Mouse (Mus musculus) liver, embryonic 15.5 days (tissue): Measurements from ENCODE around the gene Otulin. TPM values are rescaled to one million over a fixed set of nuclear protein-coding genes. Genes with fewer than 3 reads are reported as not detected.

Source experiments
- ATAC-seq: fragments of 200-750 bp; cut with Nextera tagmentation; 2 replicates; pipeline ENCODE4 v1.8.0; 2017; ENCODE audit warnings: moderate number of reproducible peaks, mild to moderate bottlenecking, moderate library complexity; ENCODE audit not compliant: insufficient read depth
- H3K27ac ChIP-seq: fragments of 300-500 bp; sonication (generic); replicated peaks from 2 replicates; pipeline ENCODE4 v1.5.1; 2015; ENCODE audit warnings: mild to moderate bottlenecking, inconsistent platforms
- H3K27me3 ChIP-seq: fragments of 300-500 bp; sonication (generic); 2 replicates; pipeline ENCODE4 v1.6.1; 2015; ENCODE audit warnings: mild to moderate bottlenecking, inconsistent platforms
- H3K36me3 ChIP-seq: fragments of 300-500 bp; sonication (generic); replicated peaks from 2 replicates; pipeline ENCODE4 v1.6.1; 2015; ENCODE audit warnings: moderate library complexity, mild to moderate bottlenecking, inconsistent platforms
- H3K4me1 ChIP-seq: fragments of 300-500 bp; sonication (generic); replicated peaks from 2 replicates; pipeline ENCODE4 v1.6.1; 2015; ENCODE audit warnings: inconsistent platforms
- H3K4me2 ChIP-seq: fragments of 300-500 bp; sonication (generic); 2 replicates; pipeline ENCODE4 v1.6.1; 2015; ENCODE audit warnings: moderate library complexity, mild to moderate bottlenecking, inconsistent platforms
- H3K4me3 ChIP-seq: fragments of 300-500 bp; sonication (generic); replicated peaks from 2 replicates; pipeline ENCODE4 v1.5.1; 2015; ENCODE audit warnings: mild to moderate bottlenecking, inconsistent platforms
- H3K9ac ChIP-seq: fragments of 300-500 bp; sonication (generic); 2 replicates; pipeline ENCODE4 v1.6.1; 2015; ENCODE audit warnings: moderate library complexity, mild to moderate bottlenecking, inconsistent platforms
- H3K9me3 ChIP-seq: fragments of 300-500 bp; sonication (generic); replicated peaks from 2 replicates; pipeline ENCODE4 v1.6.1; 2016; ENCODE audit warnings: inconsistent platforms
- WGBS: fragments of 180-500 bp; shearing (Covaris S2); methylation state at CpG from one replicate; pipeline ENCODE4 v1.1.7; 2015; ENCODE audit warnings: mixed read lengths; ENCODE audit not compliant: insufficient replicate concordance; 5-methylcytosine and 5-hydroxymethylcytosine counted together
- polyA plus RNA-seq: library from polyadenylated mRNA; unstranded; fragments of >200 nt; fragmentation: Nextera tagmentation; extraction: Ambion mirVana; gene quantifications from 2 replicates; pipeline ENCODE4 v1.2.1, GENCODE M21; 2015

Gene Otulin
- polyA plus RNA-seq, 1 experiment from 2014 or later, result 17.3 TPM

- no peaks in the 10 kb centered on the region for H3K9me3 ChIP-seq
- no peaks in the 10 kb centered on the region for H3K27me3 ChIP-seq
- H3K4me2 ChIP-seq, result no peak overlapping the region
- 38% methylated on average over 10 of the region's 10 CpGs for WGBS
- peaks cover 15% of the 10 kb centered on the region for H3K4me1 ChIP-seq
- H3K27ac ChIP-seq, result no peak overlapping the region
- H3K4me3 ChIP-seq, result no peak overlapping the region
- H3K36me3 ChIP-seq, result peaks cover 19% of the 10 kb centered on the region
- H3K9ac ChIP-seq, result no peak overlapping the region
- no peak; the same call in 1 of the 2 replicates for ATAC-seq
Measured at GRCm38 (mm10) chr15:27549071-27549470, 81.4 kb downstream of the Otulin start.

GRCm38 (mm10) chr15:27548110-27548509, 82.4 kb downstream of the Otulin start:
- Histone ChIP-seq H3K4me1 (peaks cover 15% of the 10 kb centered on the region), H3K4me3 (no peak overlapping the region), H3K27ac (no peak overlapping the region), H3K9me3 (no peaks in the 10 kb centered on the region), H3K36me3 (peaks cover 21% of the 10 kb centered on the region), H3K27me3 (no peaks in the 10 kb centered on the region), H3K9ac (no peak overlapping the region), H3K4me2 (no peak overlapping the region)
- 78% methylated on average over 6 of the region's 6 CpGs for WGBS
- no peak for ATAC-seq

GRCm38 (mm10) chr15:27545203-27545602, 85.3 kb downstream of the Otulin start:
- Histone ChIP-seq H3K36me3 (peaks cover 21% of the 10 kb centered on the region), H3K4me1 (peaks cover 15% of the 10 kb centered on the region), H3K27ac (no peak overlapping the region), H3K4me2 (no peak overlapping the region), H3K9ac (no peak overlapping the region), H3K4me3 (no peak overlapping the region), H3K27me3 (no peaks in the 10 kb centered on the region), H3K9me3 (no peaks in the 10 kb centered on the region)
- 87% methylated on average over 10 of the region's 10 CpGs for WGBS
- ATAC-seq, result no peak

- Histone ChIP-seq H3K27ac (no peak overlapping the region), H3K4me1 (no peaks in the 10 kb centered on the region), H3K9me3 (no peaks in the 10 kb centered on the region), H3K4me3 (no peak overlapping the region), H3K36me3 (peaks cover 5% of the 10 kb centered on the region; the same call in 1 of the 2 replicates), H3K9ac (no peak overlapping the region), H3K27me3 (no peaks in the 10 kb centered on the region), H3K4me2 (no peak overlapping the region)
- no peak for ATAC-seq
- whole genome bisulfite sequencing, result 86% methylated on average over 9 of the region's 9 CpGs
Measured at GRCm38 (mm10) chr15:27539745-27540144, 90.7 kb downstream of the Otulin start.

- ATAC-seq, result no peak
- H3K4me1 ChIP-seq, result no peaks in the 10 kb centered on the region
- no peak overlapping the region for H3K4me3 ChIP-seq
- H3K9ac ChIP-seq, result no peak overlapping the region
- no peaks in the 10 kb centered on the region for H3K36me3 ChIP-seq
- H3K27me3 ChIP-seq, result no peaks in the 10 kb centered on the region
- H3K9me3 ChIP-seq, result no peaks in the 10 kb centered on the region
- no peak overlapping the region for H3K4me2 ChIP-seq
- WGBS, result 56% methylated on average over 4 of the region's 4 CpGs
- no peak overlapping the region for H3K27ac ChIP-seq
Measured at GRCm38 (mm10) chr15:27537519-27538223, 92.8 kb downstream of the Otulin start.

GRCm38 (mm10) chr15:27536771-27537170, 93.7 kb downstream of the Otulin start:
- WGBS, result 48% methylated on average over 5 of the region's 5 CpGs

GRCm38 (mm10) chr15:27536186-27536585, 94.3 kb downstream of the Otulin start:
- no peak for ATAC-seq
- H3K36me3 ChIP-seq, result no peaks in the 10 kb centered on the region
- H3K4me3 ChIP-seq, result no peak overlapping the region
- no peak overlapping the region for H3K9ac ChIP-seq
- H3K4me2 ChIP-seq, result no peak overlapping the region
- no peak overlapping the region for H3K27ac ChIP-seq
- 84% methylated on average over 7 of the region's 7 CpGs for WGBS
- no peaks in the 10 kb centered on the region for H3K9me3 ChIP-seq
- H3K27me3 ChIP-seq, result no peaks in the 10 kb centered on the region
- H3K4me1 ChIP-seq, result no peaks in the 10 kb centered on the region

More at GRCm38 (mm10) chr15:27536771-27537170, 93.7 kb downstream of the Otulin start:
- no peaks in the 10 kb centered on the region for H3K9me3 ChIP-seq
- ATAC-seq, result no peak
- H3K4me3 ChIP-seq, result no peak overlapping the region
- H3K36me3 ChIP-seq, result no peaks in the 10 kb centered on the region
- H3K9ac ChIP-seq, result no peak overlapping the region
- H3K4me1 ChIP-seq, result no peaks in the 10 kb centered on the region
- H3K27me3 ChIP-seq, result no peaks in the 10 kb centered on the region
- no peak overlapping the region for H3K27ac ChIP-seq
- H3K4me2 ChIP-seq, result no peak overlapping the region

GRCm38 (mm10) chr15:27535681-27536080, 94.8 kb downstream of the Otulin start:
- H3K9me3 ChIP-seq, result no peaks in the 10 kb centered on the region
- H3K9ac ChIP-seq, result no peak overlapping the region
- no peak for ATAC-seq
- H3K27ac ChIP-seq, result no peak overlapping the region
- H3K4me2 ChIP-seq, result no peak overlapping the region
- no peaks in the 10 kb centered on the region for H3K36me3 ChIP-seq
- H3K4me3 ChIP-seq, result no peak overlapping the region
- WGBS, result 79% methylated on average over 4 of the region's 4 CpGs
- H3K27me3 ChIP-seq, result no peaks in the 10 kb centered on the region
- H3K4me1 ChIP-seq, result no peaks in the 10 kb centered on the region

GRCm38 (mm10) chr15:27533036-27533435, 97.5 kb downstream of the Otulin start:
- H3K36me3 ChIP-seq, result no peaks in the 10 kb centered on the region
- H3K27me3 ChIP-seq, result no peaks in the 10 kb centered on the region
- 32% methylated on average over 3 of the region's 3 CpGs for WGBS
- no peaks in the 10 kb centered on the region for H3K4me1 ChIP-seq
- no peak overlapping the region for H3K4me3 ChIP-seq
- no peak overlapping the region for H3K4me2 ChIP-seq
- no peaks in the 10 kb centered on the region for H3K9me3 ChIP-seq
- no peak overlapping the region for H3K27ac ChIP-seq
- no peak overlapping the region for H3K9ac ChIP-seq
- no peak for ATAC-seq

GRCm38 (mm10) chr15:27530023-27530422, 100.5 kb downstream of the Otulin start:
- WGBS, result 50% methylated on average over 4 of the region's 4 CpGs
- Histone ChIP-seq H3K27me3 (no peaks in the 10 kb centered on the region), H3K4me1 (peaks cover 8% of the 10 kb centered on the region; the same call in 1 of the 2 replicates), H3K9me3 (no peaks in the 10 kb centered on the region), H3K27ac (no peak overlapping the region), H3K4me2 (no peak overlapping the region), H3K4me3 (no peak overlapping the region), H3K9ac (no peak overlapping the region), H3K36me3 (no peaks in the 10 kb centered on the region)
- no peak for ATAC-seq

GRCm38 (mm10) chr15:27528896-27529295, 101.6 kb downstream of the Otulin start:
- Histone ChIP-seq H3K4me1 (peaks cover 13% of the 10 kb centered on the region; the same call in 1 of the 2 replicates), H3K27ac (no peak overlapping the region), H3K36me3 (no peaks in the 10 kb centered on the region), H3K27me3 (no peaks in the 10 kb centered on the region), H3K9ac (no peak overlapping the region), H3K4me2 (no peak overlapping the region), H3K9me3 (no peaks in the 10 kb centered on the region), H3K4me3 (no peak overlapping the region)
- 47% methylated on average over 4 of the region's 4 CpGs for WGBS
- no peak for ATAC-seq
